Mouse (Mus musculus) small intestine, adult 2 months (tissue): ENCODE data around the gene Tmem41a. TPM values are rescaled to one million over a fixed set of nuclear protein-coding genes. Genes with fewer than 3 reads are reported as not detected.
"Not testable (repeated sequence)": the region's sequence is repeated elsewhere in the genome, so short reads cannot be mapped to it uniquely, and the experiment has no call there.

Experiments
- H3K27ac ChIP-seq: fragments of 200-500 bp; 2 replicates; pipeline ENCODE4 v1.5.1; 2012; ENCODE audit warnings: low read depth, low read length, control low read depth, inconsistent platforms; ENCODE audit not compliant: insufficient read depth
- H3K27me3 ChIP-seq: fragments of 200-500 bp; 2 replicates; pipeline ENCODE4 v1.6.1; 2012; ENCODE audit warnings: mild to moderate bottlenecking, moderate library complexity, low read length, inconsistent platforms; ENCODE audit not compliant: control insufficient read depth, insufficient read depth
- H3K36me3 ChIP-seq: fragments of 200-500 bp; 2 replicates; pipeline ENCODE4 v1.6.1; 2012; ENCODE audit warnings: mild to moderate bottlenecking, low read length, control low read depth, inconsistent platforms; ENCODE audit not compliant: control insufficient read depth, insufficient read depth
- H3K4me1 ChIP-seq: fragments of 200-500 bp; 2 replicates; pipeline ENCODE4 v1.6.1; 2012; ENCODE audit warnings: low read length, inconsistent platforms, mixed read lengths; ENCODE audit not compliant: control insufficient read depth, insufficient read depth, insufficient read length
- H3K4me3 ChIP-seq: fragments of 200-500 bp; 2 replicates; pipeline ENCODE4 v1.5.1; 2012; ENCODE audit warnings: low read depth, mild to moderate bottlenecking, control low read depth, inconsistent platforms, low read length, moderate library complexity
- CTCF ChIP-seq: fragments of 200-500 bp; IDR thresholded peaks from 2 replicates; pipeline ENCODE4 v1.5.1; 2012; ENCODE audit warnings: low read depth, mild to moderate bottlenecking, control low read depth, inconsistent platforms, low read length, moderate library complexity, mixed read lengths; ENCODE audit not compliant: insufficient replicate concordance, insufficient read length; ENCODE audit errors: extremely low read depth
- POLR2A ChIP-seq: fragments of 200-500 bp; IDR thresholded peaks from 2 replicates; pipeline ENCODE4 v1.6.1; 2012; ENCODE audit warnings: low read depth, mild to moderate bottlenecking, control low read depth, inconsistent platforms, low read length, moderate library complexity
- whole genome bisulfite sequencing: fragments of 180-500 bp; shearing (Covaris S2); methylation state at CpG from one replicate; pipeline ENCODE4 v1.1.7; 2018; 5-methylcytosine and 5-hydroxymethylcytosine counted together
- polyA plus RNA-seq: library from polyadenylated mRNA; depleted of rRNA; stranded (reverse); fragments of >200 nt; gene quantifications from 2 replicates; pipeline ENCODE4 v1.2.3, GENCODE M21; 2012

Tmem41a gene
- polyA plus RNA-seq, 1 experiment, result 85.0 TPM

- Histone ChIP-seq H3K4me3 (no peak overlapping the region), H3K4me1 (peaks cover 6% of the 10 kb centered on the region; the same call in 1 of the 2 replicates), H3K27me3 (no peaks in the 10 kb centered on the region), H3K36me3 (peaks cover 7% of the 10 kb centered on the region), H3K27ac (no peak overlapping the region)
- WGBS, result 69% methylated on average over 3 of the region's 3 CpGs
- TF ChIP-seq CTCF (no peak), POLR2A (no peak)
Observed at GRCm38 (mm10) chr16:21965576-21965975, 18.2 kb upstream of the Tmem41a start.

GRCm38 (mm10) chr16:21955591-21955990, 8.2 kb upstream of the Tmem41a start:
- TF ChIP-seq POLR2A (no peak), CTCF (no peak)
- Histone ChIP-seq H3K4me1 (no peaks in the 10 kb centered on the region), H3K36me3 (peaks cover 8% of the 10 kb centered on the region), H3K4me3 (no peak overlapping the region), H3K27me3 (no peaks in the 10 kb centered on the region), H3K27ac (no peak overlapping the region)
- 85% methylated on average over 12 of the region's 12 CpGs for WGBS

GRCm38 (mm10) chr16:21928471-21928870, 18.9 kb downstream of the Tmem41a start:
- Histone ChIP-seq H3K4me3 (no peak overlapping the region), H3K36me3 (peaks cover 48% of the 10 kb centered on the region), H3K27ac (no peak overlapping the region), H3K27me3 (no peaks in the 10 kb centered on the region), H3K4me1 (peaks cover 2% of the 10 kb centered on the region; the same call in 1 of the 2 replicates)
- TF ChIP-seq CTCF (no peak), POLR2A (no peak)
- 81% methylated on average over 13 of the region's 13 CpGs for WGBS

GRCm38 (mm10) chr16:21916681-21917080, 30.7 kb downstream of the Tmem41a start:
- H3K27ac ChIP-seq, result no peak overlapping the region
- H3K27me3 ChIP-seq, result no peaks in the 10 kb centered on the region
- no peak overlapping the region for H3K4me3 ChIP-seq
- 84% methylated on average over 7 of the region's 7 CpGs for WGBS
- peaks cover 28% of the 10 kb centered on the region for H3K36me3 ChIP-seq
- H3K4me1 ChIP-seq, result peaks cover 2% of the 10 kb centered on the region; the same call in 1 of the 2 replicates
- TF ChIP-seq CTCF, result no peak
- no peak for TF ChIP-seq POLR2A

- WGBS, result 84% methylated on average over 6 of the region's 6 CpGs
- H3K36me3 ChIP-seq, result peaks cover 35% of the 10 kb centered on the region
- H3K27ac ChIP-seq, result no peak overlapping the region
- no peaks in the 10 kb centered on the region for H3K27me3 ChIP-seq
- H3K4me1 ChIP-seq, result peaks cover 2% of the 10 kb centered on the region; the same call in 1 of the 2 replicates
- TF ChIP-seq CTCF, result no peak
- no peak for TF ChIP-seq POLR2A
- no peak overlapping the region for H3K4me3 ChIP-seq
Observed at GRCm38 (mm10) chr16:21913347-21913746, 34.0 kb downstream of the Tmem41a start.

GRCm38 (mm10) chr16:21908906-21909305, 38.4 kb downstream of the Tmem41a start:
- peaks cover 46% of the 10 kb centered on the region for H3K36me3 ChIP-seq

GRCm38 (mm10) chr16:21906902-21907301, 40.5 kb downstream of the Tmem41a start:
- TF ChIP-seq POLR2A, result no peak
- TF ChIP-seq CTCF, result no peak
- Histone ChIP-seq H3K27ac (no peak overlapping the region), H3K4me1 (no peaks in the 10 kb centered on the region), H3K36me3 (peaks cover 46% of the 10 kb centered on the region), H3K4me3 (no peak overlapping the region), H3K27me3 (no peaks in the 10 kb centered on the region)
- WGBS, result 95% methylated on average over 6 of the region's 6 CpGs

More at GRCm38 (mm10) chr16:21908906-21909305, 38.4 kb downstream of the Tmem41a start:
- 82% methylated on average over 7 of the region's 8 CpGs for WGBS
- H3K4me1 ChIP-seq, H3K27me3 ChIP-seq, H3K27ac ChIP-seq, H3K4me3 ChIP-seq: not testable (repeated sequence)

GRCm38 (mm10) chr16:21905996-21906395, 41.4 kb downstream of the Tmem41a start:
- peaks cover 43% of the 10 kb centered on the region for H3K36me3 ChIP-seq
- no peak overlapping the region for H3K4me3 ChIP-seq
- no peaks in the 10 kb centered on the region for H3K4me1 ChIP-seq
- H3K27me3 ChIP-seq, result no peaks in the 10 kb centered on the region
- 93% methylated on average over 7 of the region's 7 CpGs for WGBS
- TF ChIP-seq CTCF (no peak), POLR2A (no peak)
- H3K27ac ChIP-seq, result no peak overlapping the region
